Mouse (Mus musculus): Measurements from ENCODE around the gene Lyl1.

Lyl1 gene

DNA sequence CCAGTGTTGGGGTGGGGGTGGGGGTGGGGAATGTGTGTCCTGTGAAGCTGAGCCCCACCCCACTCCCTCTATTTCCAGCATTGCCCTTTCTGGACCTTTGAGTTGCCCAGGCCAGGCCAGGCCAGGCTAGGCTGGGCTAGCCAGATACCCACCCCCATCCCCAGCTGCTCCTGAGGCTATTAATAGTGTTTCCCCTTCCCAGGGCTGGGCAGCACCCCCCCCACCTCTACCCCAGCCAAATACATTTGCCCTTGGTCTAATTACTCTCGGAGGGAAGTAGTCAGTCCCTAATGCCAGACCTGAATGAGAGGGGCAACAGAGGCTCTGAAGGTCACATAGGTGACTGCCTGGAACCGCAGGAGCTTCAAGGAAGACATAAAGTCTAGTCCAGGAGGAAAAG is 34.3 kb downstream of the Lyl1 start:
- H3K9me3 ChIP-seq (ENCODE audit: low read length), result no peaks in the 10 kb centered on the region
- no peak overlapping the region for H3K4me3 ChIP-seq (replicated peaks; ENCODE audit: low read length)
- peaks cover 89% of the 10 kb centered on the region for H3K27me3 ChIP-seq (ENCODE audit: insufficient read depth, low read length)
- TF ChIP-seq NANOG (IDR thresholded peaks at IDR 0.05; ENCODE audit: borderline replicate concordance, low read length), result no peak
- no peak for TF ChIP-seq POU5F1 (IDR thresholded peaks at IDR 0.05; ENCODE audit: borderline replicate concordance, low read length)
- TF ChIP-seq CTCF (conservative IDR thresholded peaks at IDR 0.05; ENCODE audit: low read length), result no peak
- peaks cover 45% of the 10 kb centered on the region for H3K4me1 ChIP-seq (replicated peaks; ENCODE audit: low read depth, low read length)
- H3K36me3 ChIP-seq (ENCODE audit: insufficient read depth, low read length), result no peaks in the 10 kb centered on the region

DNA sequence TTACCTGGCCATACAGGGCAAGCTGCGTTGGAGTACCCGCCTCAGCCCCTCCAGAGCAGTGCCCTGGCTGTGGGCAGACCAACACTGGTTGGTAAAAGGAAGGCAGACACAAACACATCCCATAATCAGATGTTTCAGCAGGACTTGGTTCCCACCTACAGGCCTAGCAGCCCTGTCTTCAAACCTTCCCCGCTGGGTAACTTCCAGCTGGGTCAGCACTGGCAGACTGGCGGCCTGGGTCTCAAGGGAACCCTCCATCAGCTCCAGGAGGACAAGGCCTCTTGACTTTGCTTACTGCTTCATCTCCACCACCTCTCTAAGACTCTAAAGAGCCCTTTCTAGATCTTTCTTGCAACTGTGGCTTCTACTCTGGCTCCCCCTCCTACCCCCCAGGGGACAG is 35.3 kb downstream of the Lyl1 start:
- no peak for TF ChIP-seq CTCF (conservative IDR thresholded peaks at IDR 0.05; ENCODE audit: low read length)
- no peak for TF ChIP-seq NANOG (IDR thresholded peaks at IDR 0.05; ENCODE audit: borderline replicate concordance, low read length)
- no peak for TF ChIP-seq POU5F1 (IDR thresholded peaks at IDR 0.05; ENCODE audit: borderline replicate concordance, low read length)
- H3K4me1 ChIP-seq (replicated peaks; ENCODE audit: low read depth, low read length), result peaks cover 46% of the 10 kb centered on the region
- H3K4me3 ChIP-seq (replicated peaks; ENCODE audit: low read length), result no peak overlapping the region
- peaks cover 92% of the 10 kb centered on the region for H3K27me3 ChIP-seq (ENCODE audit: insufficient read depth, low read length)
- no peaks in the 10 kb centered on the region for H3K36me3 ChIP-seq (ENCODE audit: insufficient read depth, low read length)
- H3K9me3 ChIP-seq (ENCODE audit: low read length), result no peaks in the 10 kb centered on the region

DNA sequence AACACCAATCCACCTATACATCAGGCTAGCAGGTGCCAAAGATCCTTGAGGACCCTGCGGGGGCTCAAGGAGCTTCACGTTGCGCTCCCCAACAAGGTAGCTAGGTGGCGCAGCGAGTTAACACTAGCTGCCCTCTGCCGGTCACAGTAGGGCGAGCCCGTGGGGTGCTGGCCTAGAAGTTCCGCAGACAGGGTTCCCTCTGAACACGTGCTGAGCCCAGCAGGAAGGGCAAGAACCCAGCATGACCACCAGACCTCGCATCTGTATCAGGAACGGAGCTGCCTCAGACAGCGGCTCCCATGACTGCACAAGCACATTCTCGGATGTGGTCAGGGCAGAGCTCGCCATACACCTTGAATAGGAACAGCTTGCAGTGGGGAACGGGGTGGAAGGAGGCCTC is 36.4 kb downstream of the Lyl1 start:
- H3K4me3 ChIP-seq (replicated peaks; ENCODE audit: low read length), result peak overlapping the region; percentile 57
- no peaks in the 10 kb centered on the region for H3K36me3 ChIP-seq (ENCODE audit: insufficient read depth, low read length)
- TF ChIP-seq POU5F1 (IDR thresholded peaks at IDR 0.05; ENCODE audit: borderline replicate concordance, low read length) (no peak), CTCF (conservative IDR thresholded peaks at IDR 0.05; ENCODE audit: low read length) (peak; percentile 86)
- no peaks in the 10 kb centered on the region for H3K9me3 ChIP-seq (ENCODE audit: low read length)
- H3K4me1 ChIP-seq (replicated peaks; ENCODE audit: low read depth, low read length), result peaks cover 57% of the 10 kb centered on the region
- H3K27me3 ChIP-seq (ENCODE audit: insufficient read depth, low read length), result peaks cover 96% of the 10 kb centered on the region

DNA sequence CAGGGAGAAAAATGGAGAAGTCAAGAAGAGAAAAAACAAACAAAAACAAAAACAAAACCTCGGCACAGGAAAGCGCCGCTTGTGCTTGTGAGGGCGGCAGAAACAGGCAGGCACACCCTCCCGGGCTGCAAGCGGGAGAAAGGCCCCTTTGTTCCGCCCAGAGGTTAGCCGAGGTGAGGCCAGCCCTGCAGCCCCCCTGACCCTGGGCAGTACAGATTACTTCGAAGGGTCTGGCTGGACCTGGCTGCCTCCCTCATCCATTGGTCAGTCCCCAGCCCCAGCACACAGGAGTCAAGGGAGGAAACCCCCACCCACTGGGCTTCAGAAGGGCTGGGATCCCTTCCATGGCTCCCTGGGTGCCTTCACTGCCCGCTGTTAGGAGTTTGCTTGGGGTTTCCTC is 37.0 kb downstream of the Lyl1 start:
- Histone ChIP-seq H3K27me3 (ENCODE audit: insufficient read depth, low read length) (peaks cover 96% of the 10 kb centered on the region), H3K4me3 (replicated peaks; ENCODE audit: low read length) (peak overlapping the region; percentile 57), H3K4me1 (replicated peaks; ENCODE audit: low read depth, low read length) (peaks cover 63% of the 10 kb centered on the region), H3K9me3 (ENCODE audit: low read length) (no peaks in the 10 kb centered on the region), H3K36me3 (ENCODE audit: insufficient read depth, low read length) (no peaks in the 10 kb centered on the region)
- TF ChIP-seq NANOG (IDR thresholded peaks at IDR 0.05; ENCODE audit: borderline replicate concordance, low read length) (no peak), CTCF (conservative IDR thresholded peaks at IDR 0.05; ENCODE audit: low read length) (no peak), POU5F1 (IDR thresholded peaks at IDR 0.05; ENCODE audit: borderline replicate concordance, low read length) (no peak)

DNA sequence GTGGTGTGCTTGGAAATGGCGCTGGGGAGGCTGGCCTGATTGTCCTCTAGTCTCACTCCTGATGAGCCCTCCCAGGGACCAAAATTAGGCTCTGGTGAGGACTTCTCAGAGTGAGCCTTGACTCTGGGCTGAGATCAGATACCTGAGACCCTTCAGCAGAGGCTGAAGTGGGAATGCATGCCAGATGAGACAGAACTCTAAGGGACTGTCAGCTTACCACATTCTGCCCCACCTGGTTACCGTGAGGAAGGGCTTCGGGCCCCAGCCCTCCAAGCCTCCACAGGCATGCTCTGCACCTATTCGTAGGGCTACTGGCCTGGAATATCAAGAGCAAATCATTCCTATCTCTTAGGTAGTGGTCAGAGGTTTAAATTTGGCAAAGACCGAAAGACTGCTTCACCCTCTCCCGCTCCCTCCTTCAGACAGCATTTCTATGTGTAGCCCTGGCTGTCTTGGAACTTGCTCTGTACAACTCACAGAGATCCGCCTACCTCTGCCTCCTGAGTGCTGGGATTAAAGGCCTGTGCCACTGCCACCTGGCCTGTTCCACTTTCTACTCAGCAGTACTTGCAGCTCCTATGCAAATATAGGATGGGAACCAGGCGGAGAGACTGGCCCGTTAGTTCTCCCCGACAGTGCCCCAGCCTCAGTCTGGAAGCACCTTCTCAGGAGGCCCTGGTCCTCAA is 37.6 kb downstream of the Lyl1 start:
- Histone ChIP-seq H3K4me1 (replicated peaks; ENCODE audit: low read depth, low read length) (peaks cover 69% of the 10 kb centered on the region), H3K9me3 (ENCODE audit: low read length) (no peaks in the 10 kb centered on the region), H3K4me3 (replicated peaks; ENCODE audit: low read length) (peak overlapping the region; percentile 57; the same call in 1 of the 2 replicates), H3K27me3 (ENCODE audit: insufficient read depth, low read length) (peaks cover 96% of the 10 kb centered on the region), H3K36me3 (ENCODE audit: insufficient read depth, low read length) (no peaks in the 10 kb centered on the region)
- TF ChIP-seq NANOG (IDR thresholded peaks at IDR 0.05; ENCODE audit: borderline replicate concordance, low read length) (no peak), POU5F1 (IDR thresholded peaks at IDR 0.05; ENCODE audit: borderline replicate concordance, low read length) (no peak), CTCF (conservative IDR thresholded peaks at IDR 0.05; ENCODE audit: low read length) (no peak)

DNA sequence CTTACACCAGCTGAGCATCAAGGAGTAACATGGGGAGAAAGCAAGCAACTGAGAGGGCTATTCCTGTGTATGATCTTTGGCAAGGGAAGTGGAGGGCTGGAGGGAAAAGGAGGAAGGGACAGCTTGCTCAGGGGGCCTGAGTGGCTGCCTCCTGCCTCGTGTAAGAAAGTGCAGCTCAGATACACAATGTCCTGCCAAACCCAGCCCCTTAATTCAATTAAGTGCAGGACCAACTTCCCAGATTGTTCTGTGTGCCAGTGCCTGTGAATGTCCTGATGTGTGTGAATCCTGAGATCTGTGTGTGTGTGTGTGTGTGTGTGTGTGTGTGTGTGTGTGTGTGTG is 38.1 kb downstream of the Lyl1 start:
- no peaks in the 10 kb centered on the region for H3K36me3 ChIP-seq (ENCODE audit: insufficient read depth, low read length)
- H3K4me3 ChIP-seq (replicated peaks; ENCODE audit: low read length), result no peak overlapping the region
- H3K27me3 ChIP-seq (ENCODE audit: insufficient read depth, low read length), result peaks cover 96% of the 10 kb centered on the region
- H3K9me3 ChIP-seq (ENCODE audit: low read length), result no peaks in the 10 kb centered on the region
- TF ChIP-seq NANOG (IDR thresholded peaks at IDR 0.05; ENCODE audit: borderline replicate concordance, low read length) (no peak), CTCF (conservative IDR thresholded peaks at IDR 0.05; ENCODE audit: low read length) (no peak), POU5F1 (IDR thresholded peaks at IDR 0.05; ENCODE audit: borderline replicate concordance, low read length) (no peak)
- peaks cover 72% of the 10 kb centered on the region for H3K4me1 ChIP-seq (replicated peaks; ENCODE audit: low read depth, low read length)

DNA sequence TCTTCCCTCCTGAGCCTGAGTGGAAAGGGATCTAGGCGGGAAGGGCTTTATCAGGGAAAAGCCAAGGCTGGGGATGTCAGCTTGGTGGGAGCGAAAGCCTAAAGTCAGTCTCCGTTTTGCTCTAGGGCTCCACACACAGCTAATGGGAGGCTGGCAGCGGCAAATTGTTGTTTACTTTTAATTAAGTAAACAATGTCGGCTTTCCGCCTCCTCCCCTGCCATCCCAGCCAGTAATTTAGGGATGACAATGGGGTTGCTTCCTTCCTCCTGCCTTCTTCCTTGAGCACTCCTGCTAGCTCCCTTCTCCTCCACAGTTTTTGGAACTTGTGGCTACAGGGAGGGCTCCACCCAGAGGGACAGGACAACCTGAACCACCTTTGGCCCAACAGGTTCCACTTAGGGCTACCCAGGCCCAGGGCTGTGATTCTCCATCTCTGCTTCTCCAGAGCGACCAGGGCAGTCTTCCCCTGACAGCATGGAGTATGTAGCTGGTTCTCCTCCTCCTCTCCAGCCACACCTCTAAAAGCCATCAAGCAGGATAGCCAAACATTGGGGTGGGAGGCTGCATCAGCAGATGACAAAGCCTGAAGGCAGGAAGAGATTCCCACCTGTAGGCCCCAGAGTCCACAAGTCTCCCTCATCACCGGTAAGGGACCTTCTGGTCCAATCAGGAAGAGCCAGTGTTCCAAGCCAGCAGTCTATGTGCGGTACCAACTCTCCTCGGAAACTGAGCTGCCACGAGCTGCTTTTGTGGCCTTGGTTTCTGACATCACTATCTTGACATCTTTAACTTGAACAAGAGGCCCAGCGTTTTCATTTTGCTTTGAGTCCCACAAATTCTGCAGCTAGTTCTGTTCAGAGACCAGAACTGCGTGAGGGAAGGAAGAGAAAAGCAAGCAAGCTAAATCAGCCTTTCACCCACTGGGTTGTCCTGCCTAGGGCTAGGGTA is 39.9 kb downstream of the Lyl1 start:
- Histone ChIP-seq H3K4me3 (replicated peaks; ENCODE audit: low read length) (peak overlapping the region; percentile 71; the same call in 1 of the 2 replicates), H3K27me3 (ENCODE audit: insufficient read depth, low read length) (peaks cover 97% of the 10 kb centered on the region), H3K9me3 (ENCODE audit: low read length) (no peaks in the 10 kb centered on the region), H3K4me1 (replicated peaks; ENCODE audit: low read depth, low read length) (peaks cover 77% of the 10 kb centered on the region), H3K36me3 (ENCODE audit: insufficient read depth, low read length) (no peaks in the 10 kb centered on the region)
- TF ChIP-seq POU5F1 (IDR thresholded peaks at IDR 0.05; ENCODE audit: borderline replicate concordance, low read length) (no peak), CTCF (conservative IDR thresholded peaks at IDR 0.05; ENCODE audit: low read length) (no peak), NANOG (IDR thresholded peaks at IDR 0.05; ENCODE audit: borderline replicate concordance, low read length) (no peak)

DNA sequence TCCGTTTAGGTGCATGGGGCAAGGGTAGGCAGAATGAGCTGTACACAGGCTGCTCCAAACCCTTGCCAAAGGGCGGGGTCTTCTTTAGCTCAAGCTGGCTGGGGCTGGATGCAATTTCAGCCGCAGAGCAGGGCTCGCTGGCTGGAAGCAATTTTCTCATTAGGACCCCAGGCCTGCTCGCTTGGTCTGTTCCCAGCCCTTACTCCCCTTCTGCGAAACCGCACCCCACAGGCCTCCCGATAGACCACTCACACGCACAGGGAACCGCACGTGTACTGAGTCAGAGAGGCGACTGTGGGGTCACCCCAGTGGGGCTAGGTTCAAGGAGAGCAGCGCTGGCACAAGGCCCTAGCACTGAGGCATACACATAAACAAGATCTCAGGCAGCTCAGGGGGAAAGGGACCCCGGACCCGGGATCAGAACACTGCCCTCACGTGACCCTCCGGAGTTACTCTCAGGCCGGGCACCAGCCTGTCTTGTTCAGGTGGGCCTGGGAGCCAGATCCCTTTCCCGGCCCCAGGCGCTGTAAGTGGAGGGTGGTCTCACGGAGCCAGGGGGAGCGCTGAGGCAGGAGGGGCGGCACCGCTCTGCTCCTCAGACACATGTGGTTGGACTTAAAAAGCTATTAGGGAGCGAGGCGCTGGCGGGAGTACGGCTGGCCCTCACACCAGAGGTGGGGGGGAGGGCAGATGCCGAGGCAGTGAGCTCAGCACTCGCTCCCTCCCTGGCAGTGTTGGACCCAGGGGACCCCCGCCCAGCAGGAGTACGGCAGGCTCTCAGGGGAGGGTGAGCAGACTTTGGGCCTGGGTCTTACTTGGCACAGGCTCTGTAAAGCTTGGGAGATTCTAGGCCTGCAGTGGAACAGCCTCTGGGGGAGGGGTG is 41.2 kb downstream of the Lyl1 start:
- Histone ChIP-seq H3K4me3 (replicated peaks; ENCODE audit: low read length) (peak overlapping the region; percentile 71), H3K9me3 (ENCODE audit: low read length) (no peaks in the 10 kb centered on the region), H3K27me3 (ENCODE audit: insufficient read depth, low read length) (peaks cover 98% of the 10 kb centered on the region), H3K36me3 (ENCODE audit: insufficient read depth, low read length) (no peaks in the 10 kb centered on the region), H3K4me1 (replicated peaks; ENCODE audit: low read depth, low read length) (peaks cover 78% of the 10 kb centered on the region)
- TF ChIP-seq CTCF (conservative IDR thresholded peaks at IDR 0.05; ENCODE audit: low read length) (no peak), NANOG (IDR thresholded peaks at IDR 0.05; ENCODE audit: borderline replicate concordance, low read length) (no peak), POU5F1 (IDR thresholded peaks at IDR 0.05; ENCODE audit: borderline replicate concordance, low read length) (no peak)

All from E14TG2a.4 (cell line).